Comparison of ENCODE assay signal across 25 mouse cellular contexts in the genomic region with DNA sequence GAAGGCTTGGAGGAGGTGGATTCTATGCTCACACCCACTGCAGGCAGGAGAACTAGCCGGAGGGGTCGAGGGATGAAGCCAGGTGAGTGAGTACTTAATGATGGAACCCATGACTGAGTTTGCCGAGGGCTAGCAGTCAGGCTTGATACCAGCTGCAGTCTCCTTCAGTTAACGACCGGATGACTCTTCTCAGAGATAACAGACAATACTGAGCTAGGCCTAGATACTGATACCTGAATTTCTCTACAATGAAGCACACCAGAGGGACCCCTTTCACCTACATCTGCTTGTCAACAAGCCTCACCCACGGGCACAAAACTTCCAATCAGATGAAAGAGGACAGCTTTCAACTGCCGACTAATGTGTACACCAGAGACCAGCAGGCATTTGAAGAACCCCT. TPM values are rescaled to one million over a fixed set of nuclear protein-coding genes. Genes with fewer than 3 reads are reported as not detected.
DNase-seq lines count a peak whose midpoint lies in the region; ATAC-seq and TF ChIP-seq lines count a peak whose summit lies in the region.
"Had no signal": no experiment of that assay in that cellular context is flagged by ENCODE, and none has a peak within 500 bp of the region (broad histone marks: within the 10 kb centered on the region; RNA-seq: fewer than 3 reads in every experiment).

No protein-coding gene starts in this region.

- peaks cover 0 to 23% of the 10 kb centered on the region in 2 experiments; a peak in 2 of 4 replicates for H3K36me3 ChIP-seq in MEL (ENCODE audit: control insufficient read depth in 1 of 2, insufficient read depth in 2 of 2, low read length in 2 of 2)
- no peaks in the 10 kb centered on the region for H3K36me3 ChIP-seq in forebrain, embryonic 16.5 days (ENCODE audit: control insufficient read depth, insufficient read depth)
- H3K36me3 ChIP-seq in kidney, embryonic 14.5 days (ENCODE audit: control insufficient read depth, insufficient read depth, low read length) = no peaks in the 10 kb centered on the region
- H3K36me3 ChIP-seq: G1E had no signal

- no peaks in the 10 kb centered on the region for H3K27me3 ChIP-seq in MEL (ENCODE audit: control insufficient read depth in 1 of 2, insufficient read depth in 2 of 2, low read length in 2 of 2)
- H3K27me3 ChIP-seq in forebrain, embryonic 16.5 days (replicated peaks; ENCODE audit: control insufficient read depth, insufficient read depth, low read length) = 0 out of 2 replicates have a peak, but pooled peaks cover 2% of the 10 kb centered on the region
- no peaks in the 10 kb centered on the region for H3K27me3 ChIP-seq in kidney, embryonic 14.5 days (ENCODE audit: control insufficient read depth, insufficient read depth, low read length)
- H3K27me3 ChIP-seq: CH12.LX, Patski had no signal

- peak; percentile 64 for DNase-seq in MEL (ENCODE audit: low read depth, low spot score)
- DNase-seq: adrenal gland, adult 2 months; adrenal gland, adult 8-10 months; adrenal gland, postnatal 10 days; adrenal gland, postnatal 14 days; adrenal gland, postnatal 25 days; adrenal gland, postnatal 36 days; B cell, adult 2 months; cerebellum, adult 11 months; cerebellum, adult 11-12 months; cerebellum, adult 18-20 months; cerebellum, adult 2 months had no signal

- peak overlapping the region in 1 of 2 experiments; percentile 30; a peak in 2 of 4 replicates for H3K4me3 ChIP-seq in MEL (ENCODE audit: control insufficient read depth in 1 of 2, insufficient read depth in 1 of 2, low read depth in 2 of 2, low read length in 2 of 2)
- no peak overlapping the region for H3K4me3 ChIP-seq in forebrain, embryonic 16.5 days (replicated peaks; ENCODE audit: low read length)
- H3K4me3 ChIP-seq in kidney, embryonic 14.5 days (ENCODE audit: low read length) = no peak overlapping the region

- TF ChIP-seq EP300 in MEL (IDR thresholded peaks at IDR 0.05; ENCODE audit: low read depth in 1 of 2, low read length in 2 of 2) = peak; percentile 83 to 93

- no peak for TF ChIP-seq RAD21 in MEL (IDR thresholded peaks at IDR 0.05; ENCODE audit: low read depth, low read length)

- H3K4me1 ChIP-seq in MEL (ENCODE audit: control insufficient read depth in 1 of 2, insufficient read depth in 2 of 2, low read length in 2 of 2) = peaks cover 26 to 35% of the 10 kb centered on the region in 2 experiments
- no peaks in the 10 kb centered on the region for H3K4me1 ChIP-seq in forebrain, embryonic 16.5 days (replicated peaks; ENCODE audit: control insufficient read depth, insufficient read depth, low read length)
- no peaks in the 10 kb centered on the region for H3K4me1 ChIP-seq in kidney, embryonic 14.5 days (ENCODE audit: control insufficient read depth, insufficient read depth, low read length)

- TF ChIP-seq POLR2A in MEL (IDR thresholded peaks at IDR 0.05; ENCODE audit: control insufficient read depth in 1 of 2, insufficient read depth in 1 of 2, low read depth in 1 of 2, low read length in 2 of 2, poor library complexity in 1 of 2) = peak in 1 of 2 experiments; percentile 46; a peak in 1 of 4 replicates

- ATAC-seq in megakaryocyte-erythroid progenitor cell, adult 5-6 weeks (replicated peaks; ENCODE audit: low FRiP score, low TSS enrichment, poor library complexity, severe bottlenecking) = 0 out of 2 replicates have a peak, but pooled peaks have one; percentile 35
- no peak for ATAC-seq in forebrain, embryonic 16.5 days
- ATAC-seq in kidney, embryonic 14.5 days (ENCODE audit: low FRiP score, low TSS enrichment) = no peak
- ATAC-seq: activated CD4-positive, CD25-positive, alpha-beta regulatory T cell, adult 4 months; CD4-positive, CD25-positive, alpha-beta regulatory T cell, adult 4 months; Patski had no signal

- TF ChIP-seq CTCF in MEL (IDR thresholded peaks at IDR 0.05 in 2 of 3, conservative IDR thresholded peaks at IDR 0.05 in 1 of 3; ENCODE audit: control insufficient read depth in 1 of 3, insufficient read depth in 1 of 3, low read depth in 2 of 3, low read length in 3 of 3, poor library complexity in 1 of 3, severe bottlenecking in 1 of 3) = no peak

- H3K79me2 ChIP-seq in MEL (ENCODE audit: control insufficient read depth, insufficient read depth, low read length, poor library complexity) = no peaks in the 10 kb centered on the region

- H3K9ac ChIP-seq in MEL (ENCODE audit: control insufficient read depth, low read depth, low read length, poor library complexity, severe bottlenecking) = peak overlapping the region; percentile 29; the same call in 1 of the 2 replicates
- H3K9ac ChIP-seq in forebrain, embryonic 16.5 days (replicated peaks; ENCODE audit: low read depth, low read length) = no peak overlapping the region
- no peak overlapping the region for H3K9ac ChIP-seq in kidney, embryonic 14.5 days (ENCODE audit: low read depth, low read length)

- 87% methylated on average over 7 of the region's 7 CpGs for WGBS in forebrain, embryonic 16.5 days
- WGBS in kidney, embryonic 14.5 days = 67% methylated on average over 7 of the region's 7 CpGs

- H3K4me2 ChIP-seq in forebrain, embryonic 16.5 days (ENCODE audit: low read length) = no peak overlapping the region
- H3K4me2 ChIP-seq in kidney, embryonic 14.5 days (replicated peaks; ENCODE audit: low read depth, low read length) = no peak overlapping the region

- no peaks in the 10 kb centered on the region for H3K9me3 ChIP-seq in MEL (replicated peaks; ENCODE audit: insufficient read depth, low read length)
- H3K9me3 ChIP-seq in forebrain, embryonic 16.5 days (ENCODE audit: control insufficient read depth, low read length) = no peaks in the 10 kb centered on the region
- no peaks in the 10 kb centered on the region for H3K9me3 ChIP-seq in kidney, embryonic 14.5 days (ENCODE audit: control insufficient read depth, low read length)
- H3K9me3 ChIP-seq: G1E had no signal

- peak overlapping the region; percentile 59 for H3K27ac ChIP-seq in MEL (ENCODE audit: control insufficient read depth, low read depth, low read length)
- H3K27ac ChIP-seq in forebrain, embryonic 16.5 days (ENCODE audit: low read length) = no peak overlapping the region
- no peak overlapping the region for H3K27ac ChIP-seq in kidney, embryonic 14.5 days (ENCODE audit: low read depth, low read length)

TF ChIP-seq in MEL, 35 proteins besides CTCF, POLR2A, EP300 and RAD21 (continues in another document):
- TF ChIP-seq HCFC1 (IDR thresholded peaks at IDR 0.05; ENCODE audit: low read depth, low read length) = peak; percentile 49; the same call in 1 of the 2 replicates
- TF ChIP-seq MXI1 (IDR thresholded peaks at IDR 0.05; ENCODE audit: low read depth, low read length) = peak; percentile 20; the same call in 1 of the 2 replicates
- peak; percentile 45; the same call in 1 of the 2 replicates for TF ChIP-seq MAX (IDR thresholded peaks at IDR 0.05; ENCODE audit: low read length)
- no peak for TF ChIP-seq MEF2A (IDR thresholded peaks at IDR 0.05; ENCODE audit: extremely low read depth, insufficient replicate concordance, low read depth, low read length, poor library complexity, severe bottlenecking)
- peak; percentile 79 for TF ChIP-seq GATA1 (IDR thresholded peaks at IDR 0.05; ENCODE audit: low read depth, low read length)
- TF ChIP-seq POLR2AphosphoS2 (IDR thresholded peaks at IDR 0.05; ENCODE audit: low read length) = no peak; the same call in 1 of the 2 replicates
- no peak for TF ChIP-seq GABPA (IDR thresholded peaks at IDR 0.05; ENCODE audit: low read depth, low read length)
- no peak for TF ChIP-seq UBTF (IDR thresholded peaks at IDR 0.05; ENCODE audit: borderline replicate concordance, insufficient read depth, low read depth, low read length)
- 0 out of 2 replicates have a peak, but pooled peaks have one; percentile 33 for TF ChIP-seq ZMIZ1 (IDR thresholded peaks at IDR 0.05; ENCODE audit: low read depth, low read length)

RNA-seq across cellular contexts. Expression of a gene that starts 3.0 kb away (rescaled TPM):
- total RNA-seq in MEL (2012; rRNA removed) = 0.33 and 0.42 TPM in 2 replicates
- under 1 TPM in 1 of 2 experiments, not detected in 1; 0.17 TPM for polyA plus RNA-seq in MEL (2012; ENCODE audit: insufficient read depth in 1 of 2, insufficient read length in 2 of 2, low read depth in 1 of 2, low replicate concordance in 2 of 2, missing spikeins in 1 of 2)
- not detected in 2 replicates for total RNA-seq in megakaryocyte-erythroid progenitor cell, adult 5-6 weeks (2014; fragmentation: Nextera tagmentation)
- not detected in 2 replicates for total RNA-seq in megakaryocyte-erythroid progenitor cell, adult 5-6 weeks (2017)
- polyA plus RNA-seq in forebrain, embryonic 16.5 days (2015; fragmentation: Nextera tagmentation; extraction: Ambion mirVana) = 0.96 TPM in 1 of 2 replicates, not detected in the other
- polyA plus RNA-seq in kidney, embryonic 14.5 days (2014; fragmentation: Nextera tagmentation; extraction: Ambion mirVana) = not detected in 2 replicates
- total RNA-seq: adrenal gland, adult 18-20 months; adrenal gland, postnatal 4 days; CH12.LX had no signal
- polyA plus RNA-seq: activated CD4-positive, CD25-positive, alpha-beta regulatory T cell, adult 4 months; C2C12; CD4-positive, CD25-positive, alpha-beta regulatory T cell, adult 4 months; cerebellum, adult 2 months; G1E; Patski had no signal

RNA-seq across cellular contexts. Expression of a gene that starts 8.9 kb away (rescaled TPM):
- total RNA-seq in MEL (2012; rRNA removed) = 140 and 159 TPM in 2 replicates
- polyA plus RNA-seq in MEL (2012; ENCODE audit: insufficient read depth in 1 of 2, insufficient read length in 2 of 2, low read depth in 1 of 2, low replicate concordance in 2 of 2, missing spikeins in 1 of 2) = 100 to 1,000 TPM in 1 of 2 experiments, not detected in 1; 127 TPM
- total RNA-seq in megakaryocyte-erythroid progenitor cell, adult 5-6 weeks (2014; fragmentation: Nextera tagmentation) = 80.1 and 93.1 TPM in 2 replicates
- total RNA-seq in megakaryocyte-erythroid progenitor cell, adult 5-6 weeks (2017) = 62.7 and 74.2 TPM in 2 replicates
- polyA plus RNA-seq in forebrain, embryonic 16.5 days (2015; fragmentation: Nextera tagmentation; extraction: Ambion mirVana) = 79.2 and 80.7 TPM in 2 replicates
- polyA plus RNA-seq in kidney, embryonic 14.5 days (2014; fragmentation: Nextera tagmentation; extraction: Ambion mirVana) = 135 and 142 TPM in 2 replicates

RNA-seq across cellular contexts. Expression of a gene that starts 50.0 kb away (rescaled TPM):
- total RNA-seq in MEL (2012; rRNA removed) = not detected in 2 replicates
- not detected for polyA plus RNA-seq in MEL (2012; ENCODE audit: insufficient read depth in 1 of 2, insufficient read length in 2 of 2, low read depth in 1 of 2, low replicate concordance in 2 of 2, missing spikeins in 1 of 2)
- not detected in 2 replicates for total RNA-seq in megakaryocyte-erythroid progenitor cell, adult 5-6 weeks (2014; fragmentation: Nextera tagmentation)
- total RNA-seq in megakaryocyte-erythroid progenitor cell, adult 5-6 weeks (2017) = not detected in 2 replicates
- polyA plus RNA-seq in forebrain, embryonic 16.5 days (2015; fragmentation: Nextera tagmentation; extraction: Ambion mirVana) = not detected in 2 replicates
- polyA plus RNA-seq in kidney, embryonic 14.5 days (2014; fragmentation: Nextera tagmentation; extraction: Ambion mirVana) = not detected in 2 replicates
- total RNA-seq: adrenal gland, adult 18-20 months; adrenal gland, adult 2 months; adrenal gland, adult 8-10 months; adrenal gland, postnatal 10 days; adrenal gland, postnatal 14 days; adrenal gland, postnatal 25 days; adrenal gland, postnatal 36 days; adrenal gland, postnatal 4 days; CH12.LX; ES-E14 had no signal
- polyA plus RNA-seq: adrenal gland, adult 2 months; brain, embryonic 14.5 days; C2C12; cerebellum, adult 2 months; G1E; Patski had no signal

RNA-seq across cellular contexts. Expression of a gene that starts 52.5 kb away (rescaled TPM):
- 0.46 and 1.2 TPM in 2 replicates for total RNA-seq in MEL (2012; rRNA removed)
- 1 to 10 TPM in 1 of 2 experiments, not detected in 1; 2.6 TPM for polyA plus RNA-seq in MEL (2012; ENCODE audit: insufficient read depth in 1 of 2, insufficient read length in 2 of 2, low read depth in 1 of 2, low replicate concordance in 2 of 2, missing spikeins in 1 of 2)
- total RNA-seq in megakaryocyte-erythroid progenitor cell, adult 5-6 weeks (2014; fragmentation: Nextera tagmentation) = 3.5 and 9.8 TPM in 2 replicates
- total RNA-seq in megakaryocyte-erythroid progenitor cell, adult 5-6 weeks (2017) = 6.2 TPM in 1 of 2 replicates, not detected in the other
- 6.1 and 6.9 TPM in 2 replicates for polyA plus RNA-seq in forebrain, embryonic 16.5 days (2015; fragmentation: Nextera tagmentation; extraction: Ambion mirVana)
- polyA plus RNA-seq in kidney, embryonic 14.5 days (2014; fragmentation: Nextera tagmentation; extraction: Ambion mirVana) = 6.7 and 8.0 TPM in 2 replicates
